Mouse (Mus musculus): ENCODE data around the gene Tnfrsf4.
A peak's percentile ranks its signal among the peaks of the same experiment; 100 is the strongest.

The Tnfrsf4 gene

DNA sequence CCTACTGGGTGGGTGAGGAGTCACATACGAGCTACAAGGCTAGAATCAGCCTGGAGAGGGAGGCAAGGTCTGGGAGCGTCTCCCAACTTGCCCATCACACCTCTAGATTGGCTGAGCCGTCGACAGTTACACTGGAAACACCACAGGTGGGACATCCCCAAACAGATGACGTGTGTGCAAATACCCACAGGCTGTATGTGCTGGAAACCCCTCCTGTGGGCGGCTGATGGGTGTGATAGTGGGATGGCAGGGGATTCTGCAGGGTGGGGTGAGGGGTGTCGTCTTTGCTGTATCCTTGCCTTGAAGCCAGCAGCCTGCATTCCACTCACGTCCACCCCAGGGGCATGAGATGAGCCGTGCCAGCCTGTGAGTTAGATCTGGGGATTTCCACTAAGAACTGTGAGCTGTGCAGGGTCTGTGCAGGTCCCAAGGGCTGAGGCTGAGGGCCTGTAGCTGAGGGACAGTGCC is 17.0 kb downstream of the Tnfrsf4 start:
- DNase-seq: no peak

DNA sequence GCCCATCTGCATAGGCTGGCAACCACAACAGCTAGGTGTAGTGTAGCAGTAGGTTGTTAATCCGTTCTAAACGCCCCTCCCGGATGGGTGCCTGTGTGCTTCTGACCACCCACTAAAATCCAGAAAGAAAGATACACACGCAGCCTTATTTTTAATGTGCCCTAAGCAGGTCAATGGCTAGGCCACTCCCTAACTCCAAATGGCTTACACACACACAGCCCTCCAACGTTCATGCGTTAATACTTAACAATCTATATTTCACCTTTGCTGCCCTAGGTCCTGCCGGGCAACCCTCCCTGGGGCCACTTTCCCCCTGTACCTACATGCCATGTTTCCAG is 17.6 kb downstream of the Tnfrsf4 start:
- DNase-seq: no peak

DNA sequence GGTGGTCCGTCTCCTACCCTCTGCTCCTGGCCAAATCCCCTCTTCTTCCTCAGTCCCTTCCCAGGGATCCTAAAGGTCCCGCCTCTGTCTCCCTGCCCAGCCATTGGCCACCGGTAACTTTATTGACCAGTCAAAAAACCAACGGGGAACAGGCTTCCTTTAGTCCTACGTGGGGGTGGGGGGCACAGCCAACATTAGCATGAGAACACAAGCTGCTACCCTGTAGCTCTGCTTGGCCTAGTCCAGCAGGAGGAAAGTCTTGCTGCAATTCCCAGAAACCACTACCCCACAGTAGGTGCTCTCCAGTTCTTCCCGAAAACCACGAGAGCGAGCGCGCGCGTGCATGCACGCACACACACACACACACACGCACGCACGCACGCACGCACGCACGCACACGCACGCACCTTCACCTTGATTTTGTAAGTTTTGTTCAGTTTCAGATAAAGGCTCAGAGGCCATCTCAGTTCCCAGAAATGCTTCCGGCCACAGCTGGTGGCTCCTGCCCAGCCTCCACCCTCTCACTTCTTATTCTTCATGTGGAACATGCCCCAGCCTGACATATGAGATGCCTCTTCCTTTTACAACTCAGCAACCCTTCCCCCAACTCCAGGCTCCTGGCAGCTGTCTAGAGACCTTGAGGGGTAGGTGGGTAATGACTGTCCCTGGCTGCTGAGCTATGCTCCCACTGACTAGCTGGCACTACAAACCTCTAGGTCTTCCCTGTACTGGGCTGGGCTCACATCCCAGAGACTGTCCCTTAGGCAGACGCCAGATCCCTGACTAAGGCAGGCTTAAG is 18.1 kb downstream of the Tnfrsf4 start:
- peak; percentile 78 for DNase-seq

DNA sequence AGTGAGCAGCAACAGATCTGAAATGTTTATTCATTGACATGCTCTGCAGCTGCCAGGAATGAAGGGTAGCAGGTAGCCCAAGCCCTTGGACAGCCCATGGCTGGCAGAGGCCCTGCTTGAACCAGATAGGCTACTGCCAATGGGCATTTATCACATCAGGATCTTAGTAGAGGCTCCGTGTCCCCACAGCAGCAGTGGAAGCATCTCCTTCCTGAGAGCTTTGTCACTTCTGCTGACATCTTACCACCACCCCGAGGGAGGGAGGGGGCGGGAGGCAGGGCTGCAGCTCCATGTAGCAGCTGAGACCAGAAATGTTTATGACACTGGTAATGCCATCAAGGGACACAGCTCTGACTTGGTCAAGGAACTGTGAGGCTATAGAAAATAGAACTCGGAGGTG is 19.2 kb downstream of the Tnfrsf4 start:
- no peak for DNase-seq

DNA sequence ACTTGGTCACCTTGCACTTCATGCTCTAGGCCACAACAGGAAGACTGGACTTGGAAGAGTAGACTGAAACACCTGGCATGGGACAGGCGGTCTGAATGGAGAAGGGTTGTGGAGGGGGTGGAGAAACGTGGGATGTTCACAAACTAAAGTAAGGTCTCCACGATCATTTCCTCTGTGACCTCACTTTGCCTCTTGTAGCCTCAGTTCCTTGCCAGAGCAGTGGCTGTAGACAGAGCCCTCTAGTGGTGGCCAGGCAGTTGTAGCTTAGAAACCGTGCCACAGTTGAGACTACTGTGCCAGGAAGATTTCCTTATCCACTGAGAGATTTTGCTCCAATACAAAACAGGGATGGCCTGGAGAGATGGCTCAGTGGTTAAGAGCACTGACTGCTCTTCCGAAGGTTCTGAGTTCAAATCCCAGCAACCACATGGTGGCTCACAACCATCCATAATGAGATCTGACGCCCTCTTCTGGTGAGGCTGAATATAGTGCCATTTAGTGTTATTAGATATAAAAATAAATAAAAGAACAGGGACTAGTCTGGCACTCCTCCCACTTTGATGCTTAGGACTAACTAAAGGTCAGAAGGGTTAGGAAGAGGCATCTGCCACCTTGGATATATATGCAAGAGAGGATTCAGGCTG is 20.0 kb downstream of the Tnfrsf4 start:
- peak; percentile 55 for DNase-seq

DNA sequence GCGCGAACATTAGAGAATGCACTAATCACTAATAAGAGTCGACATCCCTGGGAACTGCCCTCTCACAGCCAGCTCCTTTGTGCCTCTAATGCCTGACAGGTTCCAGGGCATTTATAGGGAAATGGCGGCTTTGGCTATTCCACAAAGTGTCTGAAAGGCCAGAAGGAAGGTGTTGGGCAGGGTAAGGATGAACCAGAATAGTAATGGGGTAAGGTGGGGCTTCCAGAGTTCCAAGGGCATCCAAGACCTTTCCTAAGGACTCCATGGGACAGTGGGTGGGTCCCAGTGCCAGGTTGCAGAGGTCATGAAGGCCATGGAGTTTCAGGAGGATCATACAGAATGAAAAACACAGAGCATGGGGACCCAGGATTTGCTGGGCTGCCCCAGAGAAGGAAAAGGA is 20.7 kb downstream of the Tnfrsf4 start:
- no peak for DNase-seq

DNA sequence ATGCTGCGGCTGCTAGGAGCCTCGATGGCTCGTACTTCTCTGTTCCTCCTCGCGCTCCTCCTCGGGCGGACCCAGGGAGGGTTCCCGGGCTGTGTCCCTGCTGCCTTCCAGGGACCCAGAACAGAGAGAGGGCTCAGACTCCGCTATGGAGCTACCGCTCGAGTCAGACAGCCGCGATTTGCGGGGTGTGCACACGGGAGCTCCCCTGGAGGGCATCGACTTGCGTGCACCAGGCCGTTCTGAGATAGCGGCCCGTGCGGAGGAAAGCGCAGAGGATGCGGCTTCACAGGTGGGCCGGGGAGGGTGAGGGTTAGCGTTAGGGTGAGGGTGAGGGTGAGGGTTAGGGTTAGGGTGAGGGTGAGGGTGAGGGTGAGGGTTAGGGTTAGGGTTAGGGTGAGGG is 21.3 kb downstream of the Tnfrsf4 start:
- no peak for DNase-seq

DNA sequence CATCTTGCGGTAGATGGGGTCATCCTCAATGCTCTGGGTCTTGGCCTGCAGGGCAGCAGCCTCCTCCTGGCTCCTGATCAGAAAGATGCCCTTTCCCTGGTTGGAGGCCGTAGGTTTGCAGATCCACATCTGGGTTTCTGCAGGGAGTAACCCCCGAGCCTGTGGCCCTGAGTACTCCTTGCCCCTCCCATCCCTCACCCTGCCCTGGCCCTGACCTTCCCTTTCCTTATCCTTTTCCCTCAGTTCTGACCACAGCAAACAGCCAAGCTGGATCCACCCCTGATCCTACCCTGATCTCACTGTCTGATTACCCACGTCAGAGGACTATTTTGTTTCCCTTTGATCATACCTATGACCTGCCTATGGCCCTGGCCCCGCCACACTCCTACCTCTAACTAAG is 31.1 kb downstream of the Tnfrsf4 start:
- no peak for DNase-seq

DNA sequence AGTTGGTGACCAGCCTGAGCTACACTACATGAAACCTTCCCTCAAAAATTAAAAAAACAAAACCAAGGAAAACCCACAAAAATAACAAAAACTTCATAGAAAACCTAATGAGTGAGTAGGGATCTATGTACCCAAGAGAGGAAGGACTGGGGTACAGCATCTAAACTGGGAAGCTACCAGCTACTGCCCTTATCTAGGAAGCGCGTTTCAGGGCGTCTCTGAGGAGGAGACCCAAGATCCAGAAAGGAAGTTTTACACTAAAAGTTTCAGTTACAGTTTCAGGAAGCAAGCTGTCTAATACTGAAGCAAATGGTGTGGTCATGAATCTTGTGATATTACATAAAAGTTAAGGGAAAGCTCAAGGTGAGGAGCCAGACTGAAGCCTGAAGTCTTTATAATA is 36.1 kb downstream of the Tnfrsf4 start:
- no peak for DNase-seq

DNA sequence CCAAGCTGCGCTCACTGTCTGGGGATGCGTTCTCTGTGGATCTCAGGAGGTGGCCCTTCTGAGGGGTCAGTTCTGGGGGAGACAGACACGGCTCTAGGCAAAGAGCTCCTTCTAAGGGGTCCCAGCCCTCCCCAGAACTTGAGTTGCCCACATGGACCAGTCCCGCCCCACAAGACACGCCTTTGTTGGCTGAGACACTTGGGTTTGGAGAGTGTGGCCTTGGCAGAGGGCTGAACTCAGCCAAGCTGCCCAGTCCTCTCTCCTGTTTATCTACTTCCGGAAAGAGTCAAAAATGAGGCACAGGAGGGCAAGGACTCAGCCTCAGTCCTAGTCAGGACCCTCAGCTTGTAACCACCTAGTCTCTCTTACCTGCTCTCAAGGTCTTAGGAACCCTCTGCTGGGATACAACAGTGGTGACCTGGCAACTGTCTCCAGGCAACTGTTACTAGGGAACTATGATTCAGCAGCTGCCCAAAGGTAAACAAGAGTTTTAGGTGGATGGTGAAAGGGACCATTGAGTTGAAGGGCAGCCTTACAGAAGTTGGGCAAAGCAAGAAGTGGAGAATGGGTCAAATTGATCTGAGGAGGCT is 36.8 kb downstream of the Tnfrsf4 start:
- no peak for DNase-seq

DNA sequence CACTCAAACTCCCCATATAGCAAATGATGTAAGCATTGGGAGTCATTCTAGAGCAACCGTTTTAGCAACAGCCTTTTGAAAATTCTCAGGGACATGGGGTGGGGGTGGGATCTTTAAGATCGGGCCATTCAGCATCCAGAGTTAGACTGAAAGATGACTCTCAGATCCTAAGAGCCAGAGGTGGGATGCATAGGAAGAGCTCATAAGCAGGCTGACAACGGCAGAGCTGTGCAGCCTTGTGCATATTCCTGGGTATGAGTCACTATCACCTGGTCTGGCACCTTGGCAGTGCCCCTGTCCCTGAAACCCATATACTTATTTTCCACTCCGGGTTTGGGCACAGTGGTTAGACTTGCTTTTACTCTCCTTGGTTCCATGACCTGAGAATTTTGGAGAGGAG is 39.5 kb downstream of the Tnfrsf4 start:
- no peak for DNase-seq

DNA sequence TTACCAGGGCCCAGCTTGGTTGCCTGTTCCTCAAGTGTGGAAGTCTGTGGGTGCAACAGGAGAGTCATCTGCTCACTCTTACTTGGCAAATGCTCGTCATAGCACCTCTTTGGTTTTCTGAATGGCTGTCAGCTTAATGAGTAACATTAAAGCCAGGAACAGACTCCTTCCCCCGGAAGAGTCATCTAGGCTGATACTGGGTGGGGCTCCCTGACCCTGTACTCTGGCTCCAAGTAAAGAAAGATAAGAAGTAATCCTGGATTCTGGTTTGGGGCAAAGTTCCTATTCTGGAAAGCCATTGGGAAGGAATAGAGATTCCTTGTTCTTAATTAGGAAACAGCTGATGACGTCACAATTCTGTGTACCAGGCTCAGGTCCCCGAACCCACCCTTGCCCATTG is 40.5 kb downstream of the Tnfrsf4 start:
- no peak for DNase-seq

DNA sequence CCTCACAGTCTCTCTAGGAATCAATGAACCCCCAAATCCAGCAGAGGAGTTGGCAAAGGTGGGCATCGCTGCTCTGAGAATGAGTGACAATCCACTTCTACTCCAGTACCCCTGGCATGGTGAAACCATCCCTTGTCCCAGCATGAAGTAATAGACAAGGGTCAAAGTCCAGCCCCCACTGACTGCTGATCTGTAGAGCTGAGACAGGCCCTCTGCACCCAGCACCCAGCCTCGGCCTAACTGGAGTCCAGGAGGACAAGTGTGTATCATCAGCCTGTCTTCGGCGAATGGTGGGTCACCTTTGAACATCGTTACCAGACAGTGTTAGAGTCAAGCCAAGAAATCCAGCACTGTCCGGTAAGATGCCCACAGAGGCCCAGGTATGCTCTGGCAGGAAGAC is 41.0 kb downstream of the Tnfrsf4 start:
- DNase-seq: no peak

DNA sequence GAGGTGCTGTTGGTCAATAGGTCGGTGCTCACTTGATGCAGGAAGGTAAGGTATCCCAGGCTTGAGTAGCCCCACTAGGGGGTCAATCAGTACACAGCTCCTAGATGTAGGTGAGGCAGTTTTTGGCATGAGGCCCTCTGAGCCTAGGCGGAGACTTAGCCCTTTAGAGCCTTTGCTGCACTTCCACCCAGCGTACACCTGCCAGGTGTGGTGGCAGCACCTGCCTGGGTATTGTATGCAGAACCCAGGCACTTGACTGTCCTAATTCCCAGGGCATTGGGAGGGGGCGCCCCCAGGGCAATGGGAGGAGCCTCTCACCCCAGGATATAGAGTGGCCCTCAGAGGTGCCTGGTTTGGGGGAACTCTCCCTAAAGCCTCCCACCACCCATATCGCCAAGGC is 41.5 kb downstream of the Tnfrsf4 start:
- DNase-seq: no peak

DNA sequence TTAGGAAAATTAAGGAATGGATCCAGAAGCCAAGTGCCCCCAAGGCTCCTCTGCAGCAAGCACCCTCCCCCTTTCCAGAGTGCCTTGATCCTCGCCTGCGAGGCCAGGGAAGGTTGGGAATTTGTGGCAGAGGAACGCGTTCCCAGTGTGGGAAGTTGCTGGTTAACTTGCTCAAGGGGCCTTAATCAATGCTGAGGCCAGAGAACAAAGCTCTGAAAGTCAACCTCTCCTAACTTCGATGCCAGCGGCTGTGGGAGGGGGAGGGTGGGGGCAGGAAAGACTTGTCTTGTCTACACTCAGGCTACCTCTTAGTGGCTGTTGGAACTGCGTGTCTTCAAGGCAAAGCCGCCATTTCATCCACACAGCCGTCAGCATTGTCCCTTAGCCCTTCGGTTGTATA is 44.1 kb downstream of the Tnfrsf4 start:
- DNase-seq: no peak

DNA sequence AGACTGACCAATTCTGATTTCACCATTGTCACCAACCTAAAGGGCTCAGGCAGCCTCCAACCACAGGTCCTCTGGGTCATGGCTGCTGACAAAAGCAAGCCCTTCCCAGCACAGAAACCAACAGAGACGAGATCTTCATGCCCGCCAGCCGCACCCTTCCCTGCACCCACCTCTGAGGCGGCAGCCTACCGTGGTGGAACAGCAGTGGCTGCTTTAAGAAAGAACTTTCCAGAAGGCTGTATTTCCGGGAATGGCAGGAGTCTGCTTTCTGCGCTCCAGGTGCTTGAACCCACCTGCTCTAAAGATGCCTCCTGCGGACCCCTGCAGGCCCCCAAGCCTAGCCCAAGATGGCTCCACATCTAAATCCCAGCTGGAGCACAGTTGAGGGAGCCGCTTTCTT is 45.2 kb downstream of the Tnfrsf4 start:
- no peak for DNase-seq

DNA sequence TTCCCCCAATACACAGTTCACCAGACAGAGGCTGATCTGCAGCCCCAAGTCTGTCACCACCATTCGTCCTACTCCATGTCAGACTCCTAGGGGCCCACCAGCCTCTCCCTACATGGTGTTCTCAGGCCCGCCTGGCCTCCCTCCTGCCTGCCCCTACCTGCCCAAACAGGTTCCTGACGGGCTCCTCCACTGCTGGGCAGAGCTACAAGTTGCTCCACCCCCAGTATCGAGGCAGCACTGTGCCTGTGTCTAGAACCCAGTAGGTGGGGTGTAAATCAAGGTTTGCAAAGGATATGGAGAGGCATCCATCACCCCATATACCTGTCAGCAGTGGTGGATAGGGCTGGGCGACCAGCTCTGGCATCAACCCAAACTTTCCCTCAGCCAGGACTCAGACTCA is 45.6 kb downstream of the Tnfrsf4 start, which contains the start of gene Ttll10:
TSS of gene Ttll10 (minus strand) at position 154 of the 400 bp plus-strand sequence.
- DNase-seq: peak; percentile 49

DNA sequence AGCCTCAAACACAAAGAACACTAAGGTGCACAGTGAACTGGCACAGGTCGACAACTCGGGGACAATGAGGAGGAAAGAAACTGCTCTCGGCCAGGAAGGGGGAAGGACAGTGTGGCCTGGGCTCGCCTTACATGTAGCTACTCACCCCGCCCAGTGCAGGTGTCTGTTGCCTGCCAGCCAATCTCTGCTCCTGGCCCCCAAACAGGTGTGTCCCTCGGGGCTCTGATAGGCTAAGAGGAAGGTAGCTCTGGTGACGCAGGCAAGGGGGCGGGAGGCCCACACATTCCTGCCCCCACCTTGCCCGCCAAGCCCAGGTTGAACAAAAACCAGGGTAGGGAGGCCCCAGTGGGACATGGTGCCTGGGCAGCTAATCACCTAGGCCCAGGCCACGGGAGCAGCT is 46.1 kb downstream of the Tnfrsf4 start:
- peak; percentile 74 for DNase-seq

DNA sequence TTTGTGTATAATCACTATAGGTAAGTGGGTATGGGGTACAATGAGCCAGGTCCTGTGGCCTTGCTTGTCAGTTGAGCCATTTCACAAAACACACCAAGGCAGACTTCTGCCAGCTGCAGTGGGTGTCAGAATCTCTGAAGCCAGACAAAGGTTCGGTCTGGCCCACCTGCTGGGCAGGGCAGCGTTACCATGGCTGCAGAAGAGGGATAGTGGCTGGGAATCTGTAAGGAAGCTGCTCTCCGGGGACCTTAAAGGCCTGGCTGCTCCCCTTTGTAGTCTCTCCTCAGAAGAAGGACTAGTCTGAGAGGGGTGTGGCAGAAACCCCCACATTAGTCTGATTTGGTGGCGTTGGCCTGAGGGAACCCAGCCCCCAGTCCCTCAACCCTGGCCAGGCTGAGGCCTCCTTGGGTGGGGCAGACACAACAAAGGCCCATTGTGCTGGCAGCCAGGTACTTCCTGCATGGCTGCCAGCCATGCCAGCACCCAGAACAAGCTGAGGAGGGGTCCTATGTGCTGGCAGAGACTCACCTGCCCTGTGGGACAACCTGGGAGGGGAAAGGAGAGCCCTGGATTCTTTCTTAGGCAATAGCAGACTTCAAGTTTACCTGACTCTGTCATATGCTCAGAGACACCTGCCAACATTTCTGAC is 50.3 kb downstream of the Tnfrsf4 start:
- DNase-seq: no peak

DNA sequence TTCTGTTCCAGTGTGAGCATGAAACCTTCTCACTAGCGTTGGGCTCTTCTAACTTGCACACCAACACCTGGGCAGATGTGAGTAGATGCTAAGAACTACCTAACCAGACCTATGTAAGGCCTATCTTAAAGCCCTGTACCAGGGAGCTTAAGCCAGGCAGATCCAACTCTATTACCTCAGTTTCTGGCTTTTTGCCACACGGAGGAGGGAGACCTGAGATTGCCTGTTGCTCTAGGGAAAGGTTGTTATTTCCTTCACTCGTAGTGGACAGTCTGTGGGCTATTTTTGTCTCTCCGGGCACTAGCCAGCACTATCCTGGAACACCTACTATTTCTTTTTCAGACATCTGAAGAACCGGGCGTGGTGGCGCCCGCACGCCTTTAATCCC is 50.9 kb downstream of the Tnfrsf4 start:
- DNase-seq: no peak

DNA sequence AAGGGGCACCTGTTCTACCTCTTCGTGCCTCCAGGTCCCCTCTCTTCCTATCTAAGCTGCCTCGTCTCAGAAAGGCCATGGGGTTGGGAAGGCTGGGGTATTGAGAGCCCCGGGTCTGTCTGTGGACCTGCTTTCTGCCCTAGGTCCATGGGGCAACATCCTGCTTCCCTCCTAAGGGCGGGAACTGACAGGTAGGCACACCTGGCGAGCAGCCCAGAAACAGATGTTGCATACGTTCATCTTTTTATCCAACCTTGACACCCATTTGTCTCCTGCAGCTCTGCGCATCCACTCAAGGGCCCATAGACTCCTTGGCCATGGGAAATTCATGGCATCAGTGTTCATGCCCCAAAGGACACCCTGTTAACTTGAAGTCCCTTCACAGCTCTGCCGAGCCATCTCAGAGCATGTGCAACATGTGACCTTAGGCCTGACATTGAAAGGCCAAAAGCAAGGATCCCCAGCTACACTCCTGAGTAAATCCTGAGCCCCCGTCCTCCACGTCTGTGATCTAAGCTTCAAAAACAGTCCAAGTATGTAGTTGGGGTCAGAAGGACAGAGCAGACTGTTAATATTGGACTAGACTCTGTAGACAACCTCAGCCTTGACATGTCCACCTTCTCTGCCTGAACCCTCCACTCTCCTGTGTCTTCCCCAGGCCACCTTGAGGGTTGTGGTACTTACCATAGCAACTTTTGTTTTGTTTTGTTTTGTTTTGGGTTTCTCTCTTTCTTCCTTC is 51.7 kb downstream of the Tnfrsf4 start:
- no peak for DNase-seq
